Mouse (Mus musculus) lung, postnatal 0 days (tissue): Measurements from ENCODE around the gene Orai3. TPM values are rescaled to one million over a fixed set of nuclear protein-coding genes. Genes with fewer than 3 reads are reported as not detected.

Experiments used
- ATAC-seq: fragments of 200-750 bp; cut with Nextera tagmentation; 2 replicates; pipeline ENCODE4 v1.8.0; 2017; ENCODE audit warnings: moderate library complexity
- DNase-seq: peaks from one replicate; pipeline ENCODE4 v3.0.0-alpha.2; 2016; ENCODE audit warnings: low spot score
- H3K27ac ChIP-seq: fragments of 300-500 bp; sonication (generic); 2 replicates; pipeline ENCODE4 v1.5.1; 2014; ENCODE audit warnings: antibody characterized with exemption, mild to moderate bottlenecking, low read length, mixed read lengths
- H3K27me3 ChIP-seq: fragments of 300-500 bp; sonication (generic); replicated peaks from 2 replicates; pipeline ENCODE4 v1.6.1; 2014; ENCODE audit warnings: low read length, mixed read lengths; ENCODE audit not compliant: insufficient read depth
- H3K36me3 ChIP-seq: fragments of 300-500 bp; sonication (generic); 2 replicates; pipeline ENCODE4 v1.6.1; 2014; ENCODE audit warnings: low read length, mixed read lengths; ENCODE audit not compliant: insufficient read depth
- H3K4me1 ChIP-seq: fragments of 300-500 bp; sonication (generic); 2 replicates; pipeline ENCODE4 v1.6.1; 2014; ENCODE audit warnings: antibody characterized with exemption, low read depth, low read length, mixed read lengths; ENCODE audit not compliant: insufficient read depth
- H3K4me2 ChIP-seq: fragments of 300-500 bp; sonication (generic); replicated peaks from 2 replicates; pipeline ENCODE4 v1.6.1; 2014; ENCODE audit warnings: low read depth, mild to moderate bottlenecking, low read length, moderate library complexity, mixed read lengths
- H3K4me3 ChIP-seq: fragments of 300-500 bp; sonication (generic); 2 replicates; pipeline ENCODE4 v1.5.1; 2014; ENCODE audit warnings: low read depth, low read length
- H3K9ac ChIP-seq: fragments of 300-500 bp; sonication (generic); replicated peaks from 2 replicates; pipeline ENCODE4 v1.6.1; 2014; ENCODE audit warnings: low read depth, mild to moderate bottlenecking
- H3K9me3 ChIP-seq: fragments of 300-500 bp; sonication (generic); 2 replicates; pipeline ENCODE4 v1.6.1; 2016; ENCODE audit warnings: low read length, mixed read lengths
- CTCF ChIP-seq: IDR thresholded peaks from 2 replicates; pipeline ENCODE4 v1.5.1; 2016; ENCODE audit warnings: antibody characterized with exemption, mild to moderate bottlenecking
- EP300 ChIP-seq: IDR thresholded peaks from 2 replicates; pipeline ENCODE4 v1.6.1; 2016; ENCODE audit warnings: antibody characterized with exemption, mild to moderate bottlenecking, control low read depth
- WGBS: fragments of 180-500 bp; shearing (Covaris S2); extraction: QIAGEN DNeasy Blood & Tissue Kit; methylation state at CpG from one replicate; pipeline ENCODE4 v1.1.7; 2014; 5-methylcytosine and 5-hydroxymethylcytosine counted together
- polyA plus RNA-seq: library from polyadenylated mRNA; unstranded; fragments of >200 nt; fragmentation: Nextera tagmentation; extraction: Ambion mirVana; gene quantifications from 2 replicates; pipeline ENCODE4 v1.2.1, GENCODE M21; 2015

The Orai3 gene
- polyA plus RNA-seq, 1 experiment from 2014 or later: 42.8 TPM

- Histone ChIP-seq H3K4me2 (no peak overlapping the region), H3K4me3 (no peak overlapping the region), H3K27ac (no peak overlapping the region), H3K27me3 (no peaks in the 10 kb centered on the region), H3K36me3 (no peaks in the 10 kb centered on the region), H3K9me3 (no peaks in the 10 kb centered on the region), H3K9ac (no peak overlapping the region), H3K4me1 (peaks cover 10% of the 10 kb centered on the region)
- DNase-seq (peak; percentile 14), ATAC-seq (no peak)
- TF ChIP-seq EP300 (no peak), CTCF (no peak)
- 91% methylated on average over 19 of the region's 19 CpGs for WGBS
Observed at GRCm38 (mm10) chr7:127767671-127768345, 1.8 kb upstream of the Orai3 start.

- DNase-seq (no peak), ATAC-seq (no peak)
- WGBS: 44% methylated on average over 13 of the region's 13 CpGs
- H3K4me3 ChIP-seq: no peak overlapping the region
- peak; percentile 46 for TF ChIP-seq CTCF
- no peak for TF ChIP-seq EP300
- no peaks in the 10 kb centered on the region for H3K36me3 ChIP-seq
- no peak overlapping the region for H3K4me2 ChIP-seq
- no peak overlapping the region for H3K9ac ChIP-seq
- peaks cover 10% of the 10 kb centered on the region for H3K4me1 ChIP-seq
- H3K27ac ChIP-seq: no peak overlapping the region
- H3K27me3 ChIP-seq: no peaks in the 10 kb centered on the region
- no peaks in the 10 kb centered on the region for H3K9me3 ChIP-seq
Observed at GRCm38 (mm10) chr7:127768346-127768996, 1.1 kb upstream of the Orai3 start.

GRCm38 (mm10) chr7:127768997-127769593 lies 520 bp upstream of the Orai3 start:
- peak; percentile 17; the same call in 1 of the 2 replicates for TF ChIP-seq EP300
- TF ChIP-seq CTCF: no peak
- WGBS: under 1% methylated on average over 16 of the region's 16 CpGs
- no peaks in the 10 kb centered on the region for H3K36me3 ChIP-seq
- peak overlapping the region; percentile 81 for H3K4me3 ChIP-seq
- peaks cover 10% of the 10 kb centered on the region for H3K4me1 ChIP-seq
- no peaks in the 10 kb centered on the region for H3K27me3 ChIP-seq
- H3K9ac ChIP-seq: peak overlapping the region; percentile 87
- H3K27ac ChIP-seq: peak overlapping the region; percentile 93
- ATAC-seq (peak; percentile 92), DNase-seq (peak; percentile 100)
- no peaks in the 10 kb centered on the region for H3K9me3 ChIP-seq
- H3K4me2 ChIP-seq: peak overlapping the region; percentile 95

- H3K36me3 ChIP-seq: no peaks in the 10 kb centered on the region
- WGBS: 1% methylated on average over 27 of the region's 27 CpGs
- no peaks in the 10 kb centered on the region for H3K9me3 ChIP-seq
- peak overlapping the region; percentile 87 for H3K9ac ChIP-seq
- H3K4me2 ChIP-seq: peak overlapping the region; percentile 95
- peak overlapping the region; percentile 93 for H3K27ac ChIP-seq
- DNase-seq (peak; percentile 24), ATAC-seq (peak; percentile 9)
- no peak for TF ChIP-seq CTCF
- TF ChIP-seq EP300: 0 out of 2 replicates have a peak, but pooled peaks have one; percentile 2
- peaks cover 10% of the 10 kb centered on the region for H3K4me1 ChIP-seq
- peak overlapping the region; percentile 81 for H3K4me3 ChIP-seq
- no peaks in the 10 kb centered on the region for H3K27me3 ChIP-seq
Observed at GRCm38 (mm10) chr7:127770039-127770905, 657 bp downstream of the Orai3 start.

- no peaks in the 10 kb centered on the region for H3K9me3 ChIP-seq
- no peak overlapping the region for H3K9ac ChIP-seq
- peaks cover 10% of the 10 kb centered on the region for H3K4me1 ChIP-seq
- DNase-seq: no peak
- H3K4me3 ChIP-seq: no peak overlapping the region
- no peak overlapping the region for H3K27ac ChIP-seq
- ATAC-seq: no peak
- WGBS: 63% methylated on average over 5 of the region's 5 CpGs
- H3K27me3 ChIP-seq: no peaks in the 10 kb centered on the region
- H3K4me2 ChIP-seq: no peak overlapping the region
- no peaks in the 10 kb centered on the region for H3K36me3 ChIP-seq
- TF ChIP-seq EP300: no peak
- TF ChIP-seq CTCF: no peak
Observed at GRCm38 (mm10) chr7:127771262-127771661, 1.6 kb downstream of the Orai3 start.
